Mouse (Mus musculus): Measurements from ENCODE around the gene Ccdc40. TPM values are rescaled to one million over a fixed set of nuclear protein-coding genes. Genes with fewer than 3 reads are reported as not detected.
A peak's percentile ranks its signal among the peaks of the same experiment; 100 is the strongest.
"Not testable (repeated sequence)": the region's sequence is repeated elsewhere in the genome, so short reads cannot be mapped to it uniquely, and the experiment has no call there.

Gene Ccdc40
- total RNA-seq, 2 experiments from 2014 or later, result 0.27 to 1.4 TPM

DNA sequence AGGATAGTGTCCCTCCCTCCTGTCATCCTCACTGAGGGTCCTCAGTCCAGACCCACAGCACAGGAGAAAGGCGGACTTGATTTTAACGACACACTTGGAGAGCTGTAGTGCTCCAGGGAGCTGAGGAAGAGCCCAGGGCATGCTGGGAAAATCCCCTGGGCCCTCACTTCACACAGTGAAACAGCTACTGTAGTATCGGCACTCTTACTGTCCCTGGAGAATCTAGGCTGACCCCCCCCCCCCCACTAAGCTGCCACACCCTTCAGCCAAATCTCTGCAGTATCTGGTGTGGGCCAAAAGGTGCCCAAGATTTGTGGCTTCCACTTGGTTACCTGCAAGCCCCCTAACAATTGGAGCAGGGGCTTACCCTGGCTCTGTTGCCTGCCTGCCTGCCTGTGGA, 8.6 kb downstream of the Ccdc40 start:
- DNase-seq, result no peak

GRCm38 (mm10) chr11:119237568-119238304, 9.4 kb downstream of the Ccdc40 start:
- DNase-seq, result peak; percentile 52

GRCm38 (mm10) chr11:119238305-119238721, 9.9 kb downstream of the Ccdc40 start:
- DNase-seq, result peak; percentile 63

- DNase-seq, result no peak
These were observed 11.1 kb downstream of the Ccdc40 start for GRCm38 (mm10) chr11:119239480-119239879.

DNA sequence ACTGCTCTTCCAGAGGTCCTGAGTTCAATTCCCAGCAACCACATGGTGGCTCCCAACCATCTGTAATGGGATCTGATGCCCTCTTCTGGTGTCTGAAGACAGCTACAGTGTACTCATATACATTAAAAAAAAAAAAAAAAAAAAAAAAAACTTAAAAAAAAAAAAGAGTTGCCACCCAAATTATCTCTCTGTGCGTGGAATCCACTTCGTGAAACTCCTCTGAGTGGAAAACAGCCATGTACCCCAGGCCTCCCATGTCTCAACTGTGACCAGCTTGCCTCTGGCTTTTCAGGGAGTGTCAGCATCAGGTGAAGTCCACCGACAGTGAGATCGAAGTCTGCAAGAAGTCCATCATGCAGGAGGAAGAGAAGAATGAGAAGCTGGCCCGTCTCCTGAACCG, 17.2 kb downstream of the Ccdc40 start:
- DNase-seq, result not testable (repeated sequence)

GRCm38 (mm10) chr11:119249011-119249410, 20.6 kb downstream of the Ccdc40 start:
- peak; percentile 83 for DNase-seq

DNA sequence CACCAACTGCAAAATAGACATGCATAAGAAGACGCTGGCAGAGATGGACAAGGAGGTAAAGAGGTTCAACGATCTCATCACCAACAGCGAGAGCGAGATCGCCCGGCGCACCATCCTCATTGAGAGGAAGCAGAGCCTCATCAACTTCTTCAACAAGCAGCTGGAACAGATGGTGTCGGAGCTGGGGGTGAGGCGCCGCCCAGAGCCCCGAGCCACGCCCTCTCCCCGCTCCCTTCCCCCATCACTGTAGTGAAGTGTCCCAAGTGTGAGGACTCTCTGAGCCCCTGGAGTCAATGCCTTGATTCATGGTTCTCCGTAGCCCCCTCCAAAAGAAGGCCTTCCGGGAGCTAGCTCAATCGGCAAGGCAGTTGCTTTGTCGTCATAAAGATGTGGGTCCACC, 22.6 kb downstream of the Ccdc40 start:
- DNase-seq, result no peak

- DNase-seq, result peak; percentile 63
These were observed 24.6 kb downstream of the Ccdc40 start for GRCm38 (mm10) chr11:119252854-119253541.

DNA sequence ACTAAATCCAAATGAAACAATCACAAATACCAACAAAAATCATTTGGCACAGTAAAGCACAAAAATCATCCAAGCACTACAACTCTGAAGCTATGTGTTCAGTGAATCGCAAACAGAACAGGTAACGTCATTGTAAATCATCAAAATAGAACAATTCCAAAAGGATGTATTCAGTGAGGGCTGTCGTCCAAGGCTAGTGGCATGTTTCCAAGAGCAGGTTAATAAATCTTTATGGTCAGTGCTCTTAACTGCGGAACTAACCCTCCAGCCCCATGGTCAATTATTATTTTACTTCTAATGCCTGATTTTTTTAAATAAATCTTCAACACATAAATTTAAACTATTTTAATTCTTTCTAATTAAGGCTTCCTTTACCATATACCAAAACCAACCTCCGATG, 28.2 kb downstream of the Ccdc40 start:
- DNase-seq, result not testable (repeated sequence)

GRCm38 (mm10) chr11:119258216-119258571, 29.8 kb downstream of the Ccdc40 start:
- no peak for DNase-seq

- DNase-seq, result peak; percentile 70
These were observed 30.4 kb downstream of the Ccdc40 start for GRCm38 (mm10) chr11:119258572-119259322.

GRCm38 (mm10) chr11:119259977-119260376, 31.6 kb downstream of the Ccdc40 start:
- DNase-seq, result no peak

DNA sequence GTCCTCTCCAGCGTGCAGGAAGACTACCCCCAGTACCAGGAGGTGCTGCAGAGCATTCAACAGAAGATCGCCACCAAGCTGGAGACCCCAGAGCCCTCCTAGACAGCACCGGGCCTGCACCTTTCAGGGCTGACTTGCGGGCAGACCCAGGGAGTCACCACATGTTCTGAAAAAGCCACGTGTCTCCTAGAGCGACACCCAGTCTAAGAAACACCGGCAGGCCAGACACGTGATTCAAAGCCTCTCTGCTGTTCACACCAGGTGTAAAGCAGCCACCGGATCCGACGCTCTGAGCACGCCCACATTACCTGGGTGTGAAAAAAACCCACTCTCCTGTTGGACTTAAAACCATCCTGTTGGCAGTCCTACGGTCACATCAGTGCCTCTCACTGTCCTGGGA, 36.0 kb downstream of the Ccdc40 start:
- no peak for DNase-seq

DNA sequence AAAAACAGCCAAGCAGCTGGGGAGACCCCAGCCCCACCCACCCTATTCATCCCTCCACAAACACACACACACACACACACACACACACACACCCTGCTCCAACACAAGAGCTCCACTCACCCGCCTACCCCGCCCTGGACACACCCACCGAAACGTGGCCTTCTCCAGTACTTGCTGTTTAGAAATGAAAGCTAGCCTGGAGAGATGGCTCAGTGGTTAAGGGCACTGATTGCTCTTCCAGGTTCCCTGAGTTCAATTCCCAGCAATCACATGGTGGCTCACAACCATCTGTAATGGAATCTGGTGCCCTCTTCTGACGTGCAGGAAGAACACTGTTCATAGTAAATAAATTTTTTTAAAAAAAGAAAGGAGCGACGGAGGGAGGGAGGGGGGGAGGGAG, 37.4 kb downstream of the Ccdc40 start:
- DNase-seq, result no peak

DNA sequence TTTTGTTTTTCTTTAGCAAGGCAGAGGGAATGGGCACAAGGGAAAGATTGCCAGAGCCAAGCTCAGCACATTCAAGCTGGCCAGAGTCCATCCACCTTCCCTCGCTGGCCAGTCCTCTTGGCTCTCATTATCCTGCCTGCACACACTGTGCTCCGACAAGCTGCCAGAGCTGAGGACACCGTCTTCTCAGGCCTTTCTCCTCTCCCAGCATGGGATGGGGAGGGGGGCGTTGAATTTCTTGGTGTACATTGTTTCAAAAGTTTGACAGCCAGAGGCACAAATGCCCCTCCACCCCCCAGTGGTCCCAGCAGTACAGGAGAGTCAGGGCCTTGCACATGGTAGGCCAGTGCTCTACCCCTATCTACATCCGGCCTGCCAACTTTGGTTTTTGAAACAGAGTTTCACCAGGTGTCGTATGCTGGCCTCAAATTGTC, 38.9 kb downstream of the Ccdc40 start:
- DNase-seq, result peak; percentile 42

DNA sequence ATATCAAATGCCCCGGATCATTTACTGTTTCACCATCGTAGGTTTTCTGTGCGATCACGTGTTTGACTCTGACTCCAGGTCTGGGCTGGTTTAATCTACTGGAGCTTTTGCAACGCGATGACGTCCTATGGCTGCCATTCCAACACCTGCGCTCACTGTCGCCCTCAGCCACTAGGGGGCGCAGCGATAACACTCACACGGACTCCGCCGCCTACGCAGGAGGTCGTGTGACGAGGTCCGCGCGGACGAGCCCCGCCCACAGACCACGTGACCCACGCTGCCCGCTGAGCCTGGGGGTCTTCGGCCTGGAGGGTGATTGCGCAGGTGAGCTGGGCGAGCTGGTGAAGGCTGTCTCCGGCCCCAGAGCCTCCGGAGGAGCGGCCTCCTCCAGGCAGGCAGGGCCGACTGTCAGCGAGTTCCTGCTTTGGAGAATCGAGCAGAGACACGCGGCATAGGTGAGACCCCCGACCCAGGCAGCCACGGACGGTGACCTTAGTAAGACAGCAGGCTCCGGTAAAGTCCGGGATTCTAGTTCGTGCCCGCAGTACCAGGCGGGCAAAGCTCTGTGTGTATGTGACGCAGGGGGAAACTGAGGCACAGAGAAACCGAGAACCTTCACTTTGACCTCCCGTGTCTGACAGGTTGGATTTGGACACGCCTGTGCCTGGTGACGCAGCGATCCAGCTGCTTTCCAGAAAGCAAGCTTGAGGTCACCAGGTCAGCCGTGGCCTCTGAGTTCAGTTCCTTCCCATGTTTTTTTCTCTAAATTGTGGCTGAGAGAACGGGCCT, 39.6 kb downstream of the Ccdc40 start, which contains the start of gene Gaa:
Gene Gaa, plus strand, starts transcription at position 120 of the 789 bp plus-strand sequence.
- DNase-seq, result peak; percentile 97

DNA sequence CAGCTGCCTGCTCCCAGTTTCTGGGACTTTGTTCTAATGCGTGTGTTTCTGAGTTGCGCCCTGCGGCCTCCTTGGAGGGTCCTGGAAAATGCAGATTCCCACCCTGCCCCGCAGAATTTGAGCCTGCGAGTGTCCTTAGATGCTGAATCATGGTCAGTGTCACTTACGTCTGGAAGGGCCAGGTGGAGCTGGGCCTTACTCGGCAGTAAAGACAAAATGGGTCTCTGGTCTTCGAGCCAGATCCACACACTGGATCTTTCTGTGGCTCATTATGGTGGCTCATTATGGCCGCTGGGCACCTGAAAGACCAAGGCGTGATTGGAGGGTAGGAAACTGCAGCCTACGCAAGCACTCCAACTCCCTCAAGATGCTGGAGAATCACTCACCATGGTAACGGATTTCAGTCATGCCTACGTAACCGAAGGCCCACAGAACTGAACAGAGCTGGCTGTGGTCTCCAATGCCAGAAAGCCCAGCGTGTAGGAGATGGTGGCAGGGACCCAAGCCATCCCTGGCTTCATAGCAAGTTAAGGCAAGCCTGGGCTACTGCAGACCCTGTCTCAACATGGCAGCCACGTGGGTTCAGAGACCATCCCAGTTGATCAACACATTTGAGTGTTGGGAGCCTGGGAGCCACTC, 40.3 kb downstream of the Ccdc40 start:
- no peak for DNase-seq

- not testable (repeated sequence) for DNase-seq
These were observed 44.1 kb downstream of the Ccdc40 start for GRCm38 (mm10) chr11:119272492-119272891.

DNA sequence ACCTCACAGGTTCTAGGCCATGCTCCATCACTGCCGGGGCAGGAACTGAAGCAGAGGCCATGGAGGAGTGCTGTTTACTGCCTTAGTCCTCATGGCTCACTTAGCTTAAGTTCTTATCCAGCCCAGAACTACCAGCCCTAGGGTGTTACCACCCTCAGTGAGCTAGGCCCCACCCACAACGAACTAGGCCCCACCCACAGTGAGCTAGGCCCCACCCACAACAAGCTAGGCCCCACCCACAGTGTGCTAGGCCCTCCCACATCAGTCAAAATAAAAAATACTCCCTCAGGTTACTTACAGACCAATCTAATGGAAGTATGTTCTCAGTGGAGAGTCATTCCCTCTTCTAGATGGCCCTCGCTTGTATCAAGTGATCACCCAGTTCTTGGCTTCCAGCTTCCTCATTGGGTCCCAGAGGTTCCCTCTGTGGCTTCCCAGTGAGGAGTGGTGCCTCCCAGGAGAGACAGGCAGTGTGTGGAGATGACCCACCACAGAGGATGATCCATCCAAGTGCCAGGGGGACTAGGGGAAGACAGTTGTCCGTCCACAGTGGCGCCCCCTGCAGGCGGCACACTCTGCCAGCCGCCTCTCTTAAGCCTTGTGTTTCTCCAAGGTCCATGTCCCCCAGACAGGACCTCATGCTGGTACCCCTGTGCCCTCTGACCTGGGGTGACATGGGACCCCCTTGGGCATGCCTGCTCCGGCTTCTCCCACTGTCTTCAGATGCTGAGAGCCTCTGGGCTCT, 45.0 kb downstream of the Ccdc40 start:
- no peak for DNase-seq

DNA sequence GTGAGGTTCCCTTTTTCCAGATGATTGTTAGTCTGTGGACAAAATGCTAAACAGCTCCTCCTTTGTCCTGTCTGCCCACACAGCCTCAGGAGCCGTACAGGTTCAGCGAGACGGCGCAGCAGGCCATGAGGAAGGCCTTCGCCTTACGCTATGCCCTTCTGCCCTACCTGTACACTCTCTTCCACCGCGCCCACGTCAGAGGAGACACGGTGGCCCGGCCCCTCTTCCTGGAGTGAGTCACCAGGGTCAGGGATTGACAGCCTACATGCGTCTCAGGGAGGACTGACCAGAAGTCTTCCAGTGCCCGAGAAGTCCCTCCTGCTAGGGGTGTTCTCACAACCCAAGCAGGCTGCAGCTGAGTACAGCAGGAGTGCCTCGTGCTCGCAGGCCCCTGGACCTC, 52.7 kb downstream of the Ccdc40 start:
- no peak for DNase-seq

All from heart, postnatal 4 days (tissue).